Mouse (Mus musculus): ENCODE measurements at regions not wholly inside any gene's neighbourhood (a gene's known extent, or its start where the extent isn't known, plus 50 kb on each side); places are given as distances from the start of the nearest gene placed in this dataset.

DNA sequence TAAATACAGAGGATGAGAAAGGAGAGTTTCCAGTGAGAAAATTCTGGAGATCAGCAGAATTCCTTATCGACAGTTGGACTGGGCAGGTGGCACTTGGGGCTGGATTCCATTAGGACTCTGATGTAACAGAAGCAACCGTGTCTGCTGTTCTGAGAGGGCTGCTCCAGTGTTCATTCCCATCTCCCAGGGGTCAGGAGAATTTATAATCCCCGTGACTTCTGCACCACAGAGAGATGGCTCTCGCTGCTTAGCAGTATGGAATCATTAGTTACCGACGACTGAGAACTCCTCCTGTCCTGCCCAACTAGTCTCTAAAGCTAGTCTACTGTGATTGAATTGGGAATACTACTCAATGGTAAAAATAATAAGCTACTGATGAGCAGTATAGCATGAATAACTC lies 107.7 kb upstream of the Ednrb start:
- TF ChIP-seq CTCF (IDR thresholded peaks at IDR 0.05; ENCODE audit: borderline replicate concordance, extremely low read depth, insufficient read depth, insufficient read length) (no peak), POLR2A (IDR thresholded peaks at IDR 0.05; ENCODE audit: borderline replicate concordance, extremely low read depth, insufficient read depth, insufficient read length, poor library complexity, severe bottlenecking) (no peak)

DNA sequence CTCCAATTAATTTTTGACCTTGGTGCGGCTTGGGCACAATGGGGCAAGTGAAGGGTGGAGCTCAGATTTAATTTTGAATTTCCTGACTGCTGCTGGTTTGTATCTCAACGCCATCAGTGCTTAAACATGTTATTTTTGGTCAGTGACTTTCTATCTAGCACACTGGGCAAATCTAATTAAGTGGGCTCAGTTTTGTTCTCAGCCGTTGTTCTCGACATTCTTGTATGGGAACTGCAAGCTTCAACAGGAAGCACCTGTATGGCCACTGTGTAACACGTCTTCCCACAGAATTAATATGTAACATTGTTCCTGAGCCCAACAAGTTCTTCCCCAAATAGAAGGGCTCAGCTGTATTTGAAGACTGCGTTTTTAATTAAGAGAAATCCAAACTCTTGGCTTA lies 105.7 kb upstream of the Ednrb start:
- peak; percentile 15 for DNase-seq (ENCODE audit: low read depth)
- TF ChIP-seq POLR2A (IDR thresholded peaks at IDR 0.05; ENCODE audit: borderline replicate concordance, extremely low read depth, insufficient read depth, insufficient read length, poor library complexity, severe bottlenecking) (no peak), CTCF (IDR thresholded peaks at IDR 0.05; ENCODE audit: borderline replicate concordance, extremely low read depth, insufficient read depth, insufficient read length) (no peak)

More for the DNA sequence above, 107.7 kb upstream of the Ednrb start:
- no peak for DNase-seq (ENCODE audit: low read depth)

DNA sequence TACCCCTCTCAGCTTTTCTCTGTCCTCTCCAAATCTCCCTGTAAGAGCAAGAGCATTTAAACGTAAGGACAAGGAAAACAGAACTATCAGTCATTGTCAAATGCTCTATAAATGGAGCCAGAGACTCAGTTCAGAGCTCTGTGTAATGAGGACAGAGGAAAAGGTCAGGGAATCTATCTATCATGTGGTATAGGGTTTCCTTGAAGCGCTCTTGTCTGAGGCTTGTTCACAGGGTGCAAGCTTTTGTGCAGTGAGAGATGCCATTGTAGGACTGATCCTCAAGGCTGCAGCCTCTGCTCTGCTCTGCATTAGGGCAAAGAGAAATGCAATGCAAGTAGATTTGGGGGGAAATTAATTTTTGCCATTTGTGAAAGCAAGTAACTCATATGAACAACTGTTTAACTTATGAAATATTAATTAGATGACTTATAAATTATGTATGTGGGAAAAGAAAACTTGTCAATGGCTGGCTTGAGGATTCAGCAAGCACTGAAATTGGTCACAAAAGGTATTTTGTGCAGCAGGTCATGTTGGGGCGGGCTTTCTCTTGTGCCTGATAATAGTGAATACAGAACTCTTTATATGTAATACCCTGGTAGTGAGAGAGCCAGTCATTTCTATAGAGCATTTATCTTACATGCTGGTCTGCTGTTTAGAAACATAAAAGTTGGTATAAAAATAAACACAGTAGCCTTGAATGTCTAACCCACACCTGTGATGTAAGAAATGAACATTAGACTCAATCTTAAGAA lies 104.0 kb upstream of the Ednrb start:
- peak; percentile 67 for DNase-seq (ENCODE audit: low read depth)
- TF ChIP-seq CTCF (IDR thresholded peaks at IDR 0.05; ENCODE audit: borderline replicate concordance, extremely low read depth, insufficient read depth, insufficient read length) (no peak), POLR2A (IDR thresholded peaks at IDR 0.05; ENCODE audit: borderline replicate concordance, extremely low read depth, insufficient read depth, insufficient read length, poor library complexity, severe bottlenecking) (no peak)

DNA sequence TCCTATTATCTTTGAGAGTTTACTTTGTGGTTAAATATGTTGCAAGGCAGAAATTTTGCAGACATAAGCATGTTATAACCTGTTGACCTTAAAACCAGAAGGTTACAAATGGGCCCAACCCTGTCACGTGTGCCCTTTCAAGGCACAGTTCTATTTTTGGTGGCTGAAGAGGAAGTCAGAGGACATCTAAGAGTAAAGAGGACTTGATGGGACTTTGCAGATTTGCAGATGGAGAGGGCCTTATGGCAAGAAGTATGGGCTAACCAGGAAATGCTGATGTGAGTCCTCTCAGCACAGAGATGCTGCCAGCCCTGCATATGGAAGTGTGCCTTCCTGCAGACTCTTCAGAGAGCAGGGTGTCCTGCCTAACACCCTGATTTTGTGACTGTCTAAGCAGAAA lies 101.6 kb upstream of the Ednrb start:
- TF ChIP-seq CTCF (IDR thresholded peaks at IDR 0.05; ENCODE audit: borderline replicate concordance, extremely low read depth, insufficient read depth, insufficient read length) (no peak), POLR2A (IDR thresholded peaks at IDR 0.05; ENCODE audit: borderline replicate concordance, extremely low read depth, insufficient read depth, insufficient read length, poor library complexity, severe bottlenecking) (no peak)
- DNase-seq (ENCODE audit: low read depth) = no peak

DNA sequence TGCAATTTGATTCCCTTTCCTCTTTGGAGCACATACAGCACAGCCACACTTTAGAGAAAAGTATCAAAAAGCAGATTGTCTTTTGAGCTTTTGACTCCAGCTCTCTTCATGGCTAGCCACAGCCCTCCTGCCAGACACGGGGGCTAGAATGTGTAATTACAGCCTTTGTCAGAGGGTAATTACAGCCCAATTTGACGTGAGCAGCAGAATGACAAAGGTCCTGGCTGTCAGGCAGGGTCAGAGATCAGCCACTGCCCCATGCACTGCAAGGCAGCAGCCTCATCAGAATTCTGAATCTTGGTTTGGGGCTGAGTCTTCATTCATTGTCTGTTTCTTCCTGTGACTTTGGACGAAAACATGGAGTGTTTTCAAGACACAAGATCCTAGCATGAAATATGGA lies 95.7 kb upstream of the Ednrb start:
- peak; percentile 12 for DNase-seq (ENCODE audit: low read depth)
- TF ChIP-seq POLR2A (IDR thresholded peaks at IDR 0.05; ENCODE audit: borderline replicate concordance, extremely low read depth, insufficient read depth, insufficient read length, poor library complexity, severe bottlenecking) (no peak), CTCF (IDR thresholded peaks at IDR 0.05; ENCODE audit: borderline replicate concordance, extremely low read depth, insufficient read depth, insufficient read length) (no peak)

DNA sequence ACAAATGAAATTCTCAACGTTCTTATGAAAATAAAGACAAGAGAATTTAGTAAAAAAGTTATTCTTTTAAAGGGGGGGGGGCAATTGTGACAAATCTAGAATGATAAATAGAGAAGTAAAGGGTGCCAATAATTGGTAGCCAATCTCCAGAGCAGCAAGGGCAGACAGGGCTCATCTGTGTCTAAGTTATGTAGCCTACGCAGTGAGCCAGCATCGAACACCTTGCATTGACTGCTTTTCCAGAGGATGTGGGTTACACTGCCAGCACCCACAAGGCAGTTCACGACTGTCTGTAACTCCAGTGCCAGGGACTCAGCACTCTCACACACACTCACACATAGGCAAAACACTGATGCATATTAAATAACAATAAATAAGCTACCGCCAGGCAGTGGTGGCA lies 94.7 kb upstream of the Ednrb start:
- TF ChIP-seq POLR2A (IDR thresholded peaks at IDR 0.05; ENCODE audit: borderline replicate concordance, extremely low read depth, insufficient read depth, insufficient read length, poor library complexity, severe bottlenecking) (no peak), CTCF (IDR thresholded peaks at IDR 0.05; ENCODE audit: borderline replicate concordance, extremely low read depth, insufficient read depth, insufficient read length) (no peak)
- DNase-seq (ENCODE audit: low read depth) = no peak

DNA sequence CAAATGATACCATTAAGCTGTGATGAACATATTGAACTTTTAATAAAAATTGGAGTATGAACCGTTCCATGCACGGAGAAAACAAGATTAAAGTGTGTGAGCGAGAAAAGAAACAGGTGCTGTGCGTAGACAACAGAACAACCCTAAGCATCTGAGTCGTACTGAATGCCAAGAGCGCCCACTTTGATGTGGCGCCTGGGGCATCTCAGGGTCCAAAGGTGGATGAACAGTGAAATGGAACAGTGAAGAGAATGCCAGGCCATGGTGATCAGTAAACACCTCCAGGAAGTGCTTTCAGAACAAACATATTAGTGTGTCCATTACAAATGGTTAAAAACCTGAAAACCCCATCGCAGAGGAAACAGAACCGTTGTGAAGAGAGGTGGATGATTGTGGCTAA lies 94.0 kb upstream of the Ednrb start:
- no peak for DNase-seq (ENCODE audit: low read depth)

DNA sequence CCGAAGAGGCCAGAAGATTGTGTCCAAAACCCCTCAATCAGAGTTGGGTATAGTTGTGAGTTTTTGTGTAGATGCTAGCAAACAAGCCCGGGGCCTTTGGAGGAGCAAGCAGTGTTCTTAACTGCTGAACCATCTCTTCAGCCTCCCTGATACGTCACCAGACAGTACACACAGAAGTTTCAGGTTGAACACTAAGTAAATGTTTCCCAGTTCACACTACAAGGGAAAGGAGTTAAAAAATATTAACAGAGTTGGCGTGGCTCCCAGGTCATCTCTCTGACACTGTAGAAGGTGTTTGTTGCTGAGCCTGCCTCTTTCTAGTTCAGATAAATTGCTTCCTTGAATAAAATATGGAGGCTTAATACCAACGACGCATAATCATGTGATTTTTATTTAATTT lies 93.5 kb upstream of the Ednrb start:
- DNase-seq (ENCODE audit: low read depth) = no peak
- TF ChIP-seq CTCF (IDR thresholded peaks at IDR 0.05; ENCODE audit: borderline replicate concordance, extremely low read depth, insufficient read depth, insufficient read length) = no peak
- TF ChIP-seq POLR2A (IDR thresholded peaks at IDR 0.05; ENCODE audit: borderline replicate concordance, extremely low read depth, insufficient read depth, insufficient read length, poor library complexity, severe bottlenecking) = no peak

More for the DNA sequence above, 94.0 kb upstream of the Ednrb start:
- TF ChIP-seq POLR2A (IDR thresholded peaks at IDR 0.05; ENCODE audit: borderline replicate concordance, extremely low read depth, insufficient read depth, insufficient read length, poor library complexity, severe bottlenecking) = no peak
- TF ChIP-seq CTCF (IDR thresholded peaks at IDR 0.05; ENCODE audit: borderline replicate concordance, extremely low read depth, insufficient read depth, insufficient read length) = no peak

DNA sequence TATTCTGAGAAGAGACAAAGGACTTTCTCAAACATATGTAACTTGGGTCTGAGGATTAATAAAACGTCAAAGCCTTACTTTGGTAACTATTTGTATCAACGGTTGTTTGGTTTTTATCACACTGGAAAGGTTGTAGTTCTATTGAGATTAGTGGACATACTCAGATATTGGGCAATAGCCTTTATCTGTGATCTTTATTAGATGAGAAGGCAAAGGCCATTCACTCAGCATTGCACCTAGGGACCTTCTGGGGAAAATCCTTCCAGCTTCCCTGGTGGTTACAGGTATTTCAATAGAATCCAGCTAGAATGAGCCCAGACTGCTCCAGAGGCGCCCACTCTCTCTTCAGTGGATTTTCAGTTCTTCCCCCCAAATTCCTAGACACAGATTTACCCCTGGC lies 89.6 kb upstream of the Ednrb start:
- no peak for DNase-seq (ENCODE audit: low read depth)
- TF ChIP-seq CTCF (IDR thresholded peaks at IDR 0.05; ENCODE audit: borderline replicate concordance, extremely low read depth, insufficient read depth, insufficient read length) (no peak), POLR2A (IDR thresholded peaks at IDR 0.05; ENCODE audit: borderline replicate concordance, extremely low read depth, insufficient read depth, insufficient read length, poor library complexity, severe bottlenecking) (no peak)

DNA sequence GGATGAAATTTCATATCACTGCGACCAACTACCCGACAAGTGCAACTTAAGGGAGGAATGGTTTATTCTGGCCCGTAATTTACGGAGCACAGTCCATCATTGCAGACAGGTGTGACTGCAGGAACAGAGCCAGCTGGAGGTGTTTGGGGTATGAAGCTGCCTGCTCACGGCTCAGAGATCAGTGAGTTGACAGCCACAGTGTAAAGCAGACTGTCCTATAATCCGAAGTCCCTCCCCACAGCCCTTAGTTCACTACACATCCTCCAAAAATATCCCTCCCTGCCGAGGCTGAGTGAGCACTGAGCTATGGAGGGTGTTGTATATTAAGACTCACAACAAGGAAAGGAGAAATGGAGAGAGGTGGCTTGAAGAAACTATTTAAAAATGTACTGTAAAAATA lies 88.0 kb upstream of the Ednrb start:
- TF ChIP-seq POLR2A (IDR thresholded peaks at IDR 0.05; ENCODE audit: borderline replicate concordance, extremely low read depth, insufficient read depth, insufficient read length, poor library complexity, severe bottlenecking) (no peak), CTCF (IDR thresholded peaks at IDR 0.05; ENCODE audit: borderline replicate concordance, extremely low read depth, insufficient read depth, insufficient read length) (no peak)
- no peak for DNase-seq (ENCODE audit: low read depth)

DNA sequence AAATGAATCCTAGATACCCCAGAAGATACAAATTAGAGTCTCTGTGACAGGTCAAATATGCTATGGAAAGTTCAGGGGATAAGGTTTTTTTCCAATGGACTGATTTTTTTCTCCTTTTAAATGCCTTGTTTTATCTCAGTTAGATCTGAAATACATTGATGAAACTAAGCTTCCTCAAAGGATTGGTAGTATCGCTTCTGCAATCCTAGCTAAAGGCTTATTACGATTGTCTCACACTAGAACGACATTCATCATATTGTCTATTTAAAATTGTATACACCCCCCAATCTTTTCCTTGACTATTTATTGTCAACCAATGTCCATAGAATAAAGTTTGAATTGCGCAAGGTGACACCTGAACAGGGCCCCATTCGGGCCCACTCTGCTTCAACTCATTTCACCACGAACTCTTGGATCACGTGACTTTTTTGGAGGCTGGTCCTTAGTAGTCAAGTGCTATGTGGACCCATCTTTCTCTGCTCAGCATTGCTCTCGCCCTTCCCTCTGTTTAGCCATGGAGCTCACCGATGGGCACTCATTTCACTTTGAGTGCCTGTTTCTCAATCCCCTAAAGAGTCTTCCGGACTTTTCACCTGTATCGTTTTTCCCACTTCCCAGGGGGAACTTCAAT lies 85.6 kb upstream of the Ednrb start:
- no peak for DNase-seq (ENCODE audit: low read depth)
- TF ChIP-seq CTCF (IDR thresholded peaks at IDR 0.05; ENCODE audit: borderline replicate concordance, extremely low read depth, insufficient read depth, insufficient read length) (no peak), POLR2A (IDR thresholded peaks at IDR 0.05; ENCODE audit: borderline replicate concordance, extremely low read depth, insufficient read depth, insufficient read length, poor library complexity, severe bottlenecking) (no peak)
